In genomic region chr16:22625987-22626386, GRCm38 (mm10) we compare ENCODE assay signal across 15 mouse cellular contexts.
"Had no signal": no experiment of that assay in that cellular context is flagged by ENCODE, and none has a peak within 500 bp of the region (broad histone marks: within the 10 kb centered on the region; RNA-seq: fewer than 3 reads in every experiment).

No protein-coding gene starts in this region.

- ATAC-seq: hindbrain, postnatal 0 days; intestine, embryonic 16.5 days; liver, embryonic 12.5 days had no signal

- DNase-seq: gastrocnemius, postnatal 14 days; gastrocnemius, postnatal 36 days; heart, adult 18-20 months; heart, postnatal 10 days; heart, postnatal 4 days; kidney, adult 11 months; kidney, adult 2 months; kidney, adult 9 months; kidney, postnatal 14 days; kidney, postnatal 36 days; layer of hippocampus, adult 9-11 months; left cerebral cortex, postnatal 4 days had no signal
